Mouse (Mus musculus) heart, embryonic 12.5 days (tissue): Measurements from ENCODE around the gene Zfp459. TPM values are rescaled to one million over a fixed set of nuclear protein-coding genes. Genes with fewer than 3 reads are reported as not detected.
"Not testable (repeated sequence)": the region's sequence is repeated elsewhere in the genome, so short reads cannot be mapped to it uniquely, and the experiment has no call there.

Experiments
- ATAC-seq: fragments of 200-750 bp; cut with Nextera tagmentation; 2 replicates; pipeline ENCODE4 v1.8.0; 2017; ENCODE audit warnings: moderate TSS enrichment, moderate library complexity; ENCODE audit not compliant: insufficient number of reproducible peaks, low FRiP score
- H3K27ac ChIP-seq: fragments of 300-500 bp; sonication (generic); 2 replicates; pipeline ENCODE4 v1.5.1; 2016; ENCODE audit warnings: mild to moderate bottlenecking, moderate library complexity; ENCODE audit not compliant: poor library complexity, severe bottlenecking
- H3K27me3 ChIP-seq: fragments of 300-500 bp; sonication (generic); replicated peaks from 2 replicates; pipeline ENCODE4 v1.6.1; 2016; ENCODE audit warnings: mild to moderate bottlenecking, moderate library complexity
- H3K36me3 ChIP-seq: fragments of 300-500 bp; sonication (generic); 2 replicates; pipeline ENCODE4 v1.6.1; 2016; ENCODE audit warnings: mild to moderate bottlenecking, moderate library complexity
- H3K4me1 ChIP-seq: fragments of 300-500 bp; sonication (generic); replicated peaks from 2 replicates; pipeline ENCODE4 v1.6.1; 2016; ENCODE audit warnings: mild to moderate bottlenecking
- H3K4me2 ChIP-seq: fragments of 300-500 bp; sonication (generic); 2 replicates; pipeline ENCODE4 v1.6.1; 2016; ENCODE audit warnings: mild to moderate bottlenecking, moderate library complexity
- H3K4me3 ChIP-seq: fragments of 300-500 bp; sonication (generic); 2 replicates; pipeline ENCODE4 v1.5.1; 2016; ENCODE audit warnings: mild to moderate bottlenecking
- H3K9ac ChIP-seq: fragments of 300-500 bp; sonication (generic); 2 replicates; pipeline ENCODE4 v1.6.1; 2016; ENCODE audit warnings: mild to moderate bottlenecking, moderate library complexity
- H3K9me3 ChIP-seq: fragments of 300-500 bp; sonication (generic); replicated peaks from 2 replicates; pipeline ENCODE4 v1.6.1; 2016; ENCODE audit warnings: mild to moderate bottlenecking, moderate library complexity
- WGBS: fragments of 180-500 bp; shearing (Covaris S2); methylation state at CpG from one replicate; pipeline ENCODE4 v1.1.7; 2016; 5-methylcytosine and 5-hydroxymethylcytosine counted together
- polyA plus RNA-seq: library from polyadenylated mRNA; unstranded; fragments of >200 nt; fragmentation: Nextera tagmentation; extraction: Ambion mirVana; gene quantifications from 2 replicates; pipeline ENCODE4 v1.2.1, GENCODE M21; 2016

Gene Zfp459
- 0.17 and 0.69 TPM in 2 replicates for polyA plus RNA-seq

DNA sequence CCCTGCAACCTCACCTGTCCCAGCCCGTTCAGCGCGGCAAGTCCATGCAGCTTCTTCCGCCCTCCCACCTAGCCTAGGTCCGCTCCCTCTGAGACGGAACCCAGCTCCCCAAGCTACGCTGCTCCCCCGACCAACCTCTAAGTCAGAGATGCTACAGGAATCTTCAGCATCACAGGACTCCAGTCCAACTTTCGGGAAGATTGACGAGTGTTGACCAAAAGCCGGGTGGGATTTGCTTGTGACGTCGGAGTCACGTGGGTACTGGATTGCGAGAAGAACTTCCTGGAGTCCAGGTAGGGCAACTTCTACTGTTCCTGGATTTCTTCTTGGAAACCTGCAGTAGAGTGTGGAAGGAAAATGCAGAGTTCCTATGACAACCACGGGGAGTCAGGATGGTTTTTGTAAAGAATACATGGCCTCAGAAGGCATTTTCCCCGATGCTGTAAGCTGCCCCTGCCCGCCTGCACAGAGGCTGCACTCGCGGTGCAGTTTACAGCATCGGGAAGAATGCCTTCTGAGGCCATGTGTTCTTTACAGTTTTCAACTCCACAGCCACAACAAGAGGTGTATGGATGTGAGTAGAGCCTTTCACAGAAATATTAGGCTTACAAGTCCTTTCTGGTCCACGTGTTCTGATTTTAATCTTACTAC lies at the start of gene Zfp459:
Gene Zfp459 (minus strand): TSS at position 212 of the 651 bp plus-strand sequence.
- H3K4me3 ChIP-seq: peak within 1 kb of the TSS; percentile 58
- H3K27ac ChIP-seq: no peak within 1 kb of the TSS
- H3K4me2 ChIP-seq: peak within 1 kb of the TSS; percentile 82
- H3K9ac ChIP-seq: peak within 1 kb of the TSS; percentile 60
- H3K36me3 ChIP-seq: no peaks in the 10 kb centered on the region
- peak; percentile 81 for ATAC-seq
- no peaks in the 10 kb centered on the region for H3K4me1 ChIP-seq
- no peaks in the 10 kb centered on the region for H3K9me3 ChIP-seq
- 3% methylated on average over 22 of the region's 22 CpGs for whole genome bisulfite sequencing
- no peaks in the 10 kb centered on the region for H3K27me3 ChIP-seq

DNA sequence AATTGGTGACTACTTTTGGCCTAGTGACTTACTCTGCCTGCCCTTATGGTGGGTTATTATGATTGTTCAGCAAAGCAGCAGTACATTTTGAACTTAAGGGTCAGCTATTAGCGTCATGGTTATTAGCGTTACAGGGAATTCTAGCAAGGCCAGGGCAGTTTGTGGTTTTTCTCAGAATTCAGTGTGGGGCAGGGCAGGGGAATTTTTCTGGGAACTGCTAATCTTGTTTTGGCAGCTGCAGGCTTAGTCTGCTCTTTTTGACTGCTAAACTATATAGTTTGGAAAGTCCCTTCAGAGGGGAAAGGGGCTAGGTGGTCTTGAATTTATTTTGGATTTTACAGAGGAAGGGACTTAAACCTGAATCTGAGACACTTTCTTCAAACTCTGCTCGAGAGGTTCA lies 48.1 kb upstream of the Zfp459 start:
- peaks cover 33% of the 10 kb centered on the region for H3K36me3 ChIP-seq
- no peak overlapping the region for H3K27ac ChIP-seq
- H3K4me2 ChIP-seq: no peak overlapping the region
- no peak overlapping the region for H3K4me3 ChIP-seq
- no peaks in the 10 kb centered on the region for H3K4me1 ChIP-seq
- H3K27me3 ChIP-seq: no peaks in the 10 kb centered on the region
- no peak for ATAC-seq
- H3K9me3 ChIP-seq: no peaks in the 10 kb centered on the region
- H3K9ac ChIP-seq: no peak overlapping the region
- WGBS: 80% methylated on average over 3 of the region's 3 CpGs

DNA sequence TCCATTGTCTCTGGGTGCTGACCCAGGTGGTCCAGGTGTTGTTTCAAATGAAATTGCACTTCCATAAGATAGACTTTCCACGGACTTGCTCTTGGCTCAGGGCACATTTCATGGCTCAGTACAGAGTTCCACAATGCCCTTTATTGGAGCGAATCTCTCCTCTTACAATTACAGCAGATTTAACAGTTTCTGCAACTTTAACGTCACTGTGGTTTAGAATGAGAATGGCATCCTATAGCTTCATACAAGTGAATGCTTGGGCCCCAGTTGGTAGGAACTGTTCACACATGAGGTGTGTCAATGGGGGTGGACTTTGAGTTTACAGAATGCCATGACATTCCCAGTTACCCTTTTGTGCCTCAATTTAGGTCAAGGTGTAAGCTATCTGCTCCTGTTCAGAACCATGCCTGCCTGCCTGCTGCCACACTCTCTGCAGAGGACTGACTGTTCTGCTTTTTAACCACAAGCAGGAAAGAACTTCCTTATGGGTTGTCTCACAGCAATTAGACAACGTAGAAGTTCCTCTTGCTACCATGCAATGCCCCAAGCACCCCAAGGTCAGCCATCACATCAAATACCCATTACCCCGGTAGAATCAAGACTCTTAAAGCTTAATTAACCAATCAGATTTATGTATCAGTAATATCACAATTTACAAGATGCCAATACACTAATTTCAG lies 42.4 kb upstream of the Zfp459 start:
- H3K4me2 ChIP-seq, H3K27me3 ChIP-seq, H3K9ac ChIP-seq, H3K4me1 ChIP-seq, H3K36me3 ChIP-seq, H3K4me3 ChIP-seq, H3K9me3 ChIP-seq, H3K27ac ChIP-seq, ATAC-seq: not testable (repeated sequence)
- WGBS: 76% methylated on average over 3 of the region's 5 CpGs

DNA sequence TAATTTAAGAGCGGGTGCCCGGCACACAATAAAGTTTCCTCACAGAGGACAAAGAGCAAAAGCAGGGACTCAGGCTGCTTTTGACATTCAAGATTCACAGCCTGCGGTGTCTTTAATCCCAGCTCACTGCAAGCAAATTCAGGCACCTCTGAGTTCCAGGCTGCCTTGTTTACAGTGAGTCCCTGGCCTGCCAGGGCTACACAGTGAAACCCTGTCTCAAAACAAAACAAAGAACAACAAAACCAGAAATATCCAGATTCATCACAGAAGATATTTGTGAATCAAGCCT lies 30.7 kb upstream of the Zfp459 start:
- no peak overlapping the region for H3K27ac ChIP-seq
- 10% methylated on average over 3 of the region's 3 CpGs for WGBS

GRCm38 (mm10) chr13:67451172-67452020 lies 30.2 kb upstream of the Zfp459 start, which contains the start of gene Zfp874a:
Gene Zfp874a (minus strand): TSS chr13:67451624.
- Histone ChIP-seq H3K9me3 (no peaks in the 10 kb centered on the region), H3K27ac (no peak within 1 kb of the TSS), H3K4me2 (peak within 1 kb of the TSS; percentile 76), H3K36me3 (peaks cover 13% of the 10 kb centered on the region), H3K4me1 (no peaks in the 10 kb centered on the region), H3K9ac (peak within 1 kb of the TSS; percentile 77), H3K4me3 (peak within 1 kb of the TSS; percentile 70), H3K27me3 (no peaks in the 10 kb centered on the region)
- 1% methylated on average over 20 of the region's 20 CpGs for WGBS
- peak; percentile 98 for ATAC-seq

More for the DNA sequence above, 30.7 kb upstream of the Zfp459 start:
- Histone ChIP-seq H3K36me3 (peaks cover 8% of the 10 kb centered on the region), H3K4me3 (peak overlapping the region; percentile 70), H3K9ac (peak overlapping the region; percentile 77; the same call in 1 of the 2 replicates), H3K27me3 (no peaks in the 10 kb centered on the region), H3K4me1 (no peaks in the 10 kb centered on the region), H3K4me2 (peak overlapping the region; percentile 76), H3K9me3 (no peaks in the 10 kb centered on the region)
- ATAC-seq: no peak

- H3K36me3 ChIP-seq, H3K9me3 ChIP-seq, H3K4me1 ChIP-seq, H3K27ac ChIP-seq, ATAC-seq, H3K27me3 ChIP-seq, H3K4me2 ChIP-seq, H3K9ac ChIP-seq, H3K4me3 ChIP-seq: not testable (repeated sequence)
- 100% methylated on average over 1 of the region's 3 CpGs for WGBS
Measured at GRCm38 (mm10) chr13:67437095-67437494, 15.9 kb upstream of the Zfp459 start.

- no peaks in the 10 kb centered on the region for H3K36me3 ChIP-seq
- no peaks in the 10 kb centered on the region for H3K9me3 ChIP-seq
- no peaks in the 10 kb centered on the region for H3K27me3 ChIP-seq
- WGBS: 75% methylated on average over 3 of the region's 3 CpGs
- H3K4me1 ChIP-seq: no peaks in the 10 kb centered on the region
- no peak overlapping the region for H3K4me3 ChIP-seq
- no peak for ATAC-seq
- H3K27ac ChIP-seq: no peak overlapping the region
- no peak overlapping the region for H3K4me2 ChIP-seq
- no peak overlapping the region for H3K9ac ChIP-seq
Measured at GRCm38 (mm10) chr13:67428116-67428515, 6.9 kb upstream of the Zfp459 start.

- not testable (repeated sequence) for H3K9me3 ChIP-seq, H3K9ac ChIP-seq, ATAC-seq, H3K4me2 ChIP-seq, H3K4me3 ChIP-seq, H3K27me3 ChIP-seq, H3K27ac ChIP-seq, H3K4me1 ChIP-seq, H3K36me3 ChIP-seq
Measured at GRCm38 (mm10) chr13:67425699-67426098, 4.5 kb upstream of the Zfp459 start.

DNA sequence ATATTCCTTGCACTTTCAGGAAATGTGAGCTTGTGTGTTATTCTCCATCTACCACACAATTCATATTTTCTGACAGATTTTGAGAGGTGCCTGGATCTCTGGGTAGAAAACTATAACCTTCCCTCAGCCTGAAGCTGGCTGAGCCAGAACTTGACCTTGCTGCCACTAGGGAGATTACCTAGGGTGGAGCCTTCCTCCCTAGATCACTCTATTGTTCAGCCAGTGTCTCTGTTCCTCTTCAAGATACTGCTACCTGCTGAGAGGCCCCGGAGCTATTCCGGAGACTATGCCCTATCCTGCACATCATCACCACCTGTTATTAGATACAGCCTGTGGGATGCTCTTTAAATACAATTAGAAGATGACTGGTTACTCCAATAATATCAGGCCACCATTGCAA lies 1.3 kb upstream of the Zfp459 start:
- WGBS: 71% methylated on average over 2 of the region's 2 CpGs

DNA sequence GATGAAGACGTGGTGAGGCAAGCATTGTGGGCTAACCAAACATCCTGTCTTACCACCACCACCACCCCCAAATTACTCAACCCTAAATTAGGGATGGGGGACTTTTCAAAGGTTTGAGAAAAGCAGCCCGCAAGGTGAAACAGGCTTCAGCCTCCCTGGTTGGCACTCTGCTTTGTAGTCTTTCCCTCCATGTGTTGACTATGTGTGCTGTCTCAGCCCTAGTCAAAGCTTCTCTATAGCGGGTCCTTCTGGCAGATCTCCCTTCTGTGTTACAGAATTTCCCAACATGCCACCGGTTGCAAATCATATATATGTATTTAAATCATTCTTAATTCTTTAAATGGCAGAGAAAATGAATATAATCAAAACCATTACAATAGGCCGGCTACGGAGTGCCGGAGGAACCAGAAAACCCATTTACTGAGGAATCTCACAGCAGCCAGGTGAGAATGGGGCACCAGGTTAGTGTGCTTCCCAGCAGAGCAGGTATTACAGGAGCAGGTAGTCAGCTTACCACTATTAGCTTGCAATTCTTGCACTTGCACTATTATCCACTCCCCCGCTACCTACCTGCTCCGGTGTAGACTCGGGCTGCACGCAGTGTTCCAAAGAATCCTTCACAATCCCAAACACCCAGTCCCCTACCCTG lies 536 bp downstream of the Zfp459 start:
- Histone ChIP-seq H3K27me3 (no peaks in the 10 kb centered on the region), H3K36me3 (no peaks in the 10 kb centered on the region), H3K9me3 (no peaks in the 10 kb centered on the region), H3K4me2 (peak overlapping the region; percentile 82), H3K9ac (peak overlapping the region; percentile 60), H3K4me3 (peak overlapping the region; percentile 58), H3K4me1 (no peaks in the 10 kb centered on the region), H3K27ac (no peak overlapping the region)
- ATAC-seq: no peak
- WGBS: 30% methylated on average over 11 of the region's 11 CpGs

More for the DNA sequence above, 1.3 kb upstream of the Zfp459 start:
- H3K9ac ChIP-seq, H3K36me3 ChIP-seq, H3K27me3 ChIP-seq, H3K9me3 ChIP-seq, H3K4me1 ChIP-seq, ATAC-seq, H3K4me3 ChIP-seq, H3K27ac ChIP-seq, H3K4me2 ChIP-seq: not testable (repeated sequence)

DNA sequence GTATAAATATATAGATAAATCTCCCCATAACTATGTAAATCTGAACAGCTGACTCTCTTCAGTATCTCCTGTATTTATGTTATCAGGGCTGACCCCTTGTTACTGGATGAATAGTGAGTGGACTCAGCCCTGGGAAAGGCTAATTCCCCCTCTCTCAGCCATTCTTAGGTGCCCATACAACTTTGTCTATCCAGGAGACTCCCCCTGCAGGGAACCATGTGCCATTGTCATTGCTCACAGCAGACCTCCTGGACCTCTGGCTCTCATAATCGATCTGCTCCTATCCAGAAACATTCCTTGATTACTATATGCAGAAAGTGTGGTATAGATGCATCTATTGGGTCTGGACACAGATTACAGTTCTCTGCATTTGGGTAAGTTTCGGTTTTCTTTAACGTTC lies 4.4 kb downstream of the Zfp459 start:
- Histone ChIP-seq H3K27me3 (no peaks in the 10 kb centered on the region), H3K27ac (no peak overlapping the region), H3K4me2 (no peak overlapping the region), H3K36me3 (no peaks in the 10 kb centered on the region), H3K4me1 (no peaks in the 10 kb centered on the region), H3K4me3 (no peak overlapping the region), H3K9me3 (no peaks in the 10 kb centered on the region), H3K9ac (no peak overlapping the region)
- ATAC-seq: no peak
- WGBS: 74% methylated on average over 3 of the region's 3 CpGs
